Mouse (Mus musculus): ENCODE measurements around the gene Aspscr1. TPM values are rescaled to one million over a fixed set of nuclear protein-coding genes. Genes with fewer than 3 reads are reported as not detected.
A peak's percentile ranks its signal among the peaks of the same experiment; 100 is the strongest.

The Aspscr1 gene
- total and polyA plus RNA-seq, 2 experiments from 2014 or later: 130 to 148 TPM

DNA sequence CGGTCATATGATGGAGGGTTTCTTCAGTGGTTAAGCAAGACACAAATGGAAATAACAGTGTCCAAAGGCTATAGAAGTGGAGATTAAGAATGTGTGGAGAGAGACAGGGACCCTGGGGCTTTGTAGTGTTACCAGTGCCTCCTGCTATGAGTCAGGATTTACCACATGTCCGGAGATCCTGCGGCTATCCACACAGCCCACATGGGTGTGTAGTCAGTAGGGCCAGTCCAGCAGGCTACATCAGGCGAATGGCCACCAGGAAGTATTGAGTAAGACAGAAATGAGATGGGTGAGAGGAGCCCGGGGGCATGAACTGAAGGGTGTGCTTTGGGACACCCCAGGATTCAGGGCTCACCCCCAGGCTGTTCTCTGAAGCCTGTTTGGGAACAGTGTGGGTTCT is 9.9 kb downstream of the Aspscr1 start:
- Histone ChIP-seq H3K4me3 (ENCODE audit: low read length) (no peak overlapping the region), H3K27ac (no peak overlapping the region), H3K9me3 (ENCODE audit: low read length) (no peaks in the 10 kb centered on the region), H3K4me1 (ENCODE audit: insufficient read depth, low read length) (no peaks in the 10 kb centered on the region), H3K4me2 (ENCODE audit: low read depth, low read length) (no peak overlapping the region), H3K27me3 (ENCODE audit: insufficient read depth, low read length) (no peaks in the 10 kb centered on the region), H3K36me3 (ENCODE audit: insufficient read depth, low read length) (peaks cover 21% of the 10 kb centered on the region), H3K9ac (replicated peaks; ENCODE audit: low read length) (no peak overlapping the region)
- ATAC-seq: no peak
- no peak for DNase-seq (ENCODE audit: low spot score)
- WGBS: 92% methylated on average over 5 of the region's 5 CpGs
- no peak for TF ChIP-seq CTCF (IDR thresholded peaks at IDR 0.05; ENCODE audit: low read depth)

DNA sequence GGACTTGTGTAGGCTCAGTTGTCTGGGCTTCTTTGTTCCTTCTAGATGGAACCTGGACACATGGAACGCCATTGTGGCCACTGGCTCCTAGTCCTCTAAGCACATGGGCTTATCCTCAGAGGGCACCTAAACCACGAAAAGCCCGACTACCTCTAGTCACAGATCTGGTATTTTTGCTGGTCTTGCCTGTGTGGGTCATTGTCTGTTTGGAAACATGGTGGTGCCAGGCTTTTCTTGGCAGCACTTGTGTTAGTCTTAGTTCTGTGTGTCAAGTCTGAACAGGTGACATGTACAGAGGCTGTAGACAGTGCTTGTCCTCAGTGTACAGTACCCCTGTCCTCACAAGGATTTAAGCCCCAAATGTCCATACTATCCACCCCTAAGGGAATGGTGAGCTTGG is 10.8 kb downstream of the Aspscr1 start:
- H3K4me1 ChIP-seq (ENCODE audit: insufficient read depth, low read length): no peaks in the 10 kb centered on the region
- WGBS: 96% methylated on average over 3 of the region's 3 CpGs
- no peaks in the 10 kb centered on the region for H3K27me3 ChIP-seq (ENCODE audit: insufficient read depth, low read length)
- no peak overlapping the region for H3K27ac ChIP-seq
- H3K9me3 ChIP-seq (ENCODE audit: low read length): no peaks in the 10 kb centered on the region
- no peak overlapping the region for H3K9ac ChIP-seq (replicated peaks; ENCODE audit: low read length)
- H3K4me2 ChIP-seq (ENCODE audit: low read depth, low read length): no peak overlapping the region
- H3K4me3 ChIP-seq (ENCODE audit: low read length): no peak overlapping the region
- H3K36me3 ChIP-seq (ENCODE audit: insufficient read depth, low read length): peaks cover 22% of the 10 kb centered on the region
- ATAC-seq (no peak), DNase-seq (ENCODE audit: low spot score) (no peak)
- no peak for TF ChIP-seq CTCF (IDR thresholded peaks at IDR 0.05; ENCODE audit: low read depth)

DNA sequence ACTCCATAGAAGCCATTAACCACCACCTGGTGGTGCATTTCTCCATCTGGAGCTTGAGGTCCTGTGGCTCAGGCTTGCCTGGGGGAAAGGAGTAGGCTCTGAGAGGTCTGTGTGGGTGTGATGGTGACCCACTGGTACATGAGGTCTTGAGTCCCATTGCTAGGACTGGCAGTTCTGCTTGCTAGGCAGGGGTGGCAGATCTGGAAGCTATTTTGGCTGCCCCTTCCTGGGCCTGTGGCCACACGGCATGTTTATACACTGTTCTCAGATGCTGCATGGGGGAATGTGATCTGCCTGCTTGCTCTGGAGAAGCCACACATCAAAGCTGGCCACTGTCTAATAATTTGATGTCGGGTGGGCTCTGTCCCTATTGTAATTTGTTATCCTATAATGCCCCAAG is 11.3 kb downstream of the Aspscr1 start:
- Histone ChIP-seq H3K4me1 (ENCODE audit: insufficient read depth, low read length) (no peaks in the 10 kb centered on the region), H3K27me3 (ENCODE audit: insufficient read depth, low read length) (no peaks in the 10 kb centered on the region), H3K4me3 (ENCODE audit: low read length) (no peak overlapping the region), H3K27ac (no peak overlapping the region), H3K36me3 (ENCODE audit: insufficient read depth, low read length) (peaks cover 19% of the 10 kb centered on the region), H3K4me2 (ENCODE audit: low read depth, low read length) (no peak overlapping the region), H3K9ac (replicated peaks; ENCODE audit: low read length) (no peak overlapping the region), H3K9me3 (ENCODE audit: low read length) (no peaks in the 10 kb centered on the region)
- 92% methylated on average over 2 of the region's 2 CpGs for WGBS
- DNase-seq (ENCODE audit: low spot score): no peak
- no peak for ATAC-seq
- TF ChIP-seq CTCF (IDR thresholded peaks at IDR 0.05; ENCODE audit: low read depth): no peak

DNA sequence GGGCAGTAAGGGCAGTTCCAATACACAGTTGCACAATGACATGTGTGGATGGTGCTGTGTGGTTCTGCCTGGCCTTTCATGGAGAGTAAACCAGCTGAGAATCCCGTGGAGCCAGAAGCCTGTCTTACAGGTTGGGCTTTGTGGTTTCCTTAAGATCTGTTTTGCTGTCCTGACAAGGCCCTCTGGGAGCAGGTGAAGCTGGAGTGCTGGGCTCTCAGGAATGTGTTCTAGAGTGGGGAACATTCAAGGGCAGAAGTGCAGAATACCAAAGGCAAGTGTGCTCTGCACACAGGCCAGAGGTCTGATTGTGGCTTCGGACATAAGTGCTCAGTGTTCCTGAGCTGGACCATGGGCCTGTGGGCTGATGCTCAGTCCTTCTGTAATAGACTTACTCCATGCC is 11.9 kb downstream of the Aspscr1 start:
- peaks cover 19% of the 10 kb centered on the region for H3K36me3 ChIP-seq (ENCODE audit: insufficient read depth, low read length)
- no peaks in the 10 kb centered on the region for H3K9me3 ChIP-seq (ENCODE audit: low read length)
- H3K4me1 ChIP-seq (ENCODE audit: insufficient read depth, low read length): no peaks in the 10 kb centered on the region
- H3K4me2 ChIP-seq (ENCODE audit: low read depth, low read length): no peak overlapping the region
- H3K27me3 ChIP-seq (ENCODE audit: insufficient read depth, low read length): no peaks in the 10 kb centered on the region
- H3K27ac ChIP-seq: no peak overlapping the region
- WGBS: 91% methylated on average over 2 of the region's 2 CpGs
- H3K4me3 ChIP-seq (ENCODE audit: low read length): no peak overlapping the region
- no peak for TF ChIP-seq CTCF (IDR thresholded peaks at IDR 0.05; ENCODE audit: low read depth)
- no peak for DNase-seq (ENCODE audit: low spot score)
- no peak for ATAC-seq
- H3K9ac ChIP-seq (replicated peaks; ENCODE audit: low read length): no peak overlapping the region

DNA sequence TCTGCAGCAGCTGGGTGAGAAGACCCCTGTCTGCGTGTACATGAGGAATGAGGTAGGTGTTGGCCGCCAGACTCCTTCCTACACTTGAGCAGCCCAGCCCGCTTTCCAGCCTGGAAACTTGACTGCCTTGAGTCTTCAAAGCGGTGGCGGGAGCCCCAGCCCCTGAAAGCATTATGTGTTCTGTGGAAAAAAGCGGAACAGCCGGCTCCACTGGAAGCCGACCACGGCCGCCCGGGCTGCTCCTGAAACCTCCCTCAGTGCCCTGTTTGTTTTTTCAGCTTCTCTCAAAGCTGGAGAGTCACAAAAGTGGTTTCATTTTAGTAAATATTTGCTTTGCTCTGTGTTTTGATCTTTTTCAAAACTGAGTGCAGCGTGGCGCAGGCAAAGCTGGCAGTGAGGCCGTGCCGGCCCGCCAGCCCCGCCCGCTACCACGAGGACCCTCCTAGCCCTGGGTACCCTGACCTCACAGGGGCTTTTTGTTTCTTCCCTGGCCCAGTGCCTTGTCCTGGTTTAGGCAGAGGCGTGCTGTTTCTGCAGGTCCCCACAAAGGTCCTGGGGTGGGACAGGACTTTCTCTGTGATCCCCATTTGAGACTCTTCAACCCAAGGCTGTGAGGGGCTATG is 14.0 kb downstream of the Aspscr1 start:
- Histone ChIP-seq H3K9ac (replicated peaks; ENCODE audit: low read length) (no peak overlapping the region), H3K4me2 (ENCODE audit: low read depth, low read length) (no peak overlapping the region), H3K9me3 (ENCODE audit: low read length) (no peaks in the 10 kb centered on the region), H3K4me3 (ENCODE audit: low read length) (no peak overlapping the region), H3K27me3 (ENCODE audit: insufficient read depth, low read length) (no peaks in the 10 kb centered on the region), H3K27ac (peak overlapping the region; percentile 32; the same call in 1 of the 2 replicates), H3K36me3 (ENCODE audit: insufficient read depth, low read length) (peaks cover 22% of the 10 kb centered on the region), H3K4me1 (ENCODE audit: insufficient read depth, low read length) (no peaks in the 10 kb centered on the region)
- TF ChIP-seq CTCF (IDR thresholded peaks at IDR 0.05; ENCODE audit: low read depth): no peak
- 68% methylated on average over 20 of the region's 20 CpGs for WGBS
- ATAC-seq (no peak), DNase-seq (ENCODE audit: low spot score) (no peak)

DNA sequence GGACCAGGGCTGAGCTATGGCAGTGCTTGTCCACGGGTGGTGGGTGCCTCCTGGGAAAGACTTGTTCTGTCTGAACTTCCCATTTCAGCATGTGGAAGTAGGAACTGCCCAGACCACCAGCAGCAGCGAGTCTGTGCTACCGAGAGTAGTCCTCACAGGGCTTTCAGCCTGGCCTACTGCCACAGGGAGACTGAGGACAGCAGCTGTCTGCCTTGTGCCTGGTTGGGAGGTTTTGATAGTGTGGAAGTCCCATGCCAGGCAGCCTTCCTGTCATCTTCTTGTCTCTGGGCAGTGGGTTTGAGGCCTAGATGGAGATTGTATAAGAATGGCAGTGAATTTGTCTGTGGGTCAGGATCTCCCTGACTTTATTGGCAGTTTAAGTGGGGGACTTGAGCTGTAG is 16.6 kb downstream of the Aspscr1 start:
- no peak for ATAC-seq
- H3K4me1 ChIP-seq (ENCODE audit: insufficient read depth, low read length): no peaks in the 10 kb centered on the region
- no peak overlapping the region for H3K27ac ChIP-seq
- WGBS: 73% methylated on average over 3 of the region's 3 CpGs
- no peak overlapping the region for H3K9ac ChIP-seq (replicated peaks; ENCODE audit: low read length)
- no peak for TF ChIP-seq CTCF (IDR thresholded peaks at IDR 0.05; ENCODE audit: low read depth)
- peaks cover 19% of the 10 kb centered on the region for H3K36me3 ChIP-seq (ENCODE audit: insufficient read depth, low read length)
- H3K27me3 ChIP-seq (ENCODE audit: insufficient read depth, low read length): no peaks in the 10 kb centered on the region
- H3K4me3 ChIP-seq (ENCODE audit: low read length): no peak overlapping the region
- DNase-seq (ENCODE audit: low spot score): no peak
- H3K9me3 ChIP-seq (ENCODE audit: low read length): no peaks in the 10 kb centered on the region
- H3K4me2 ChIP-seq (ENCODE audit: low read depth, low read length): no peak overlapping the region

DNA sequence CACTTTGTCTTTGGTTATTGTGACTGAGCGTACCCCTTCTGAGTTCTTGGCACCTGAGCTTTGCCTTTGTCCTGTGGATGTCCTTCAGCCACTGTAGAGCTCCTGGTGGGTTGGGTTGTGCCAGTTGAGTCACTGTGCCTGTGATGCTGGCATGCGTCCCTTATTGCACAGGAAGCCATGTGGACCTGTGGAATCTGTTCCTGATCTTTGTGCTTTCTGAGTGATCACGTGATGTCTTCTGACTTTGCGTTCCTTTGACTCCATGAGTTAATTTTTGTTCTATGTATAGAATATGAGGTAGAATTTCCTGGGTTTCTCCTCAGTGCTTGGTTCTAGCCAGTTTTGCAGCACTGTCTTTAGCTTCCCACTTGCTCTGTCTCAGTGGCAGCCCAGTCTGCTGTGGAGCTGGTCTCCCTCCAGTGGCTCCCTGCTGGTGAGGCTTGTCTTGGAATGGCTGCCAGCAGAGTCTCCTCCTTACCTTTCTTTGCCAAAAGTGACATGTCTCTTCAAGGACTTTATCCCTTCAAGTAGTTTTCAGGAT is 19.8 kb downstream of the Aspscr1 start:
- no peaks in the 10 kb centered on the region for H3K4me1 ChIP-seq (ENCODE audit: insufficient read depth, low read length)
- no peak overlapping the region for H3K27ac ChIP-seq
- H3K9ac ChIP-seq (replicated peaks; ENCODE audit: low read length): no peak overlapping the region
- H3K9me3 ChIP-seq (ENCODE audit: low read length): no peaks in the 10 kb centered on the region
- H3K4me3 ChIP-seq (ENCODE audit: low read length): no peak overlapping the region
- no peak overlapping the region for H3K4me2 ChIP-seq (ENCODE audit: low read depth, low read length)
- 83% methylated on average over 4 of the region's 4 CpGs for WGBS
- no peak for ATAC-seq
- peaks cover 7% of the 10 kb centered on the region for H3K36me3 ChIP-seq (ENCODE audit: insufficient read depth, low read length)
- H3K27me3 ChIP-seq (ENCODE audit: insufficient read depth, low read length): no peaks in the 10 kb centered on the region
- TF ChIP-seq CTCF (IDR thresholded peaks at IDR 0.05; ENCODE audit: low read depth): no peak
- peak; percentile 15 for DNase-seq (ENCODE audit: low spot score)
